Mouse (Mus musculus) midbrain, embryonic 11.5 days (tissue): Measurements from ENCODE around the gene Akap5. TPM values are rescaled to one million over a fixed set of nuclear protein-coding genes. Genes with fewer than 3 reads are reported as not detected.

ENCODE experiments used
- ATAC-seq: fragments of 200-750 bp; cut with Nextera tagmentation; 2 replicates; pipeline ENCODE4 v1.8.0; 2017; ENCODE audit warnings: moderate TSS enrichment, moderate library complexity; ENCODE audit not compliant: low FRiP score
- DNase-seq: peaks from one replicate; pipeline ENCODE4 v3.0.0; 2015; ENCODE audit warnings: low spot score; ENCODE audit errors: missing footprints
- H3K27ac ChIP-seq: fragments of 300-500 bp; sonication (generic); 2 replicates; pipeline ENCODE4 v1.5.1; 2014; ENCODE audit warnings: low read depth, low read length
- H3K27me3 ChIP-seq: fragments of 300-500 bp; sonication (generic); 2 replicates; pipeline ENCODE4 v1.6.1; 2014; ENCODE audit warnings: mild to moderate bottlenecking, low read length, moderate library complexity, mixed read lengths; ENCODE audit not compliant: control insufficient read depth, insufficient read depth
- H3K36me3 ChIP-seq: fragments of 300-500 bp; sonication (generic); 2 replicates; pipeline ENCODE4 v1.6.1; 2014; ENCODE audit warnings: mild to moderate bottlenecking, low read length, moderate library complexity, mixed read lengths; ENCODE audit not compliant: control insufficient read depth, insufficient read depth
- H3K4me1 ChIP-seq: fragments of 300-500 bp; sonication (generic); 2 replicates; pipeline ENCODE4 v1.6.1; 2014; ENCODE audit warnings: low read length; ENCODE audit not compliant: control insufficient read depth, insufficient read depth
- H3K4me2 ChIP-seq: fragments of 300-500 bp; sonication (generic); 2 replicates; pipeline ENCODE4 v1.6.1; 2014; ENCODE audit warnings: mild to moderate bottlenecking, moderate library complexity
- H3K4me3 ChIP-seq: fragments of 300-500 bp; sonication (generic); 2 replicates; pipeline ENCODE4 v1.5.1; 2014; ENCODE audit warnings: low read depth, low read length
- H3K9ac ChIP-seq: fragments of 300-500 bp; sonication (generic); 2 replicates; pipeline ENCODE4 v1.6.1; 2014; ENCODE audit warnings: low read length
- H3K9me3 ChIP-seq: fragments of 300-500 bp; sonication (generic); 2 replicates; pipeline ENCODE4 v1.6.1; 2016; ENCODE audit warnings: low read length; ENCODE audit not compliant: control insufficient read depth
- WGBS: fragments of 180-500 bp; shearing (Covaris S2); extraction: QIAGEN DNeasy Blood & Tissue Kit; methylation state at CpG from one replicate; pipeline ENCODE4 v1.1.7; 2014; 5-methylcytosine and 5-hydroxymethylcytosine counted together
- polyA plus RNA-seq: library from polyadenylated mRNA; unstranded; fragments of >200 nt; fragmentation: Nextera tagmentation; extraction: Ambion mirVana; gene quantifications from 2 replicates; pipeline ENCODE4 v1.2.1, GENCODE M21; 2014

The Akap5 gene
- polyA plus RNA-seq, 1 experiment from 2014 or later = 4.1 TPM

- Histone ChIP-seq H3K9ac (no peak overlapping the region), H3K9me3 (no peaks in the 10 kb centered on the region), H3K27me3 (no peaks in the 10 kb centered on the region), H3K27ac (no peak overlapping the region), H3K4me2 (no peak overlapping the region), H3K4me1 (no peaks in the 10 kb centered on the region), H3K4me3 (no peak overlapping the region), H3K36me3 (no peaks in the 10 kb centered on the region)
- DNase-seq (no peak), ATAC-seq (no peak)
- WGBS = 44% methylated on average over 1 of the region's 1 CpGs
These were observed 36.2 kb downstream of the Akap5 start for GRCm38 (mm10) chr12:76360868-76361267.

- Histone ChIP-seq H3K27ac (no peak overlapping the region), H3K36me3 (no peaks in the 10 kb centered on the region), H3K9ac (no peak overlapping the region), H3K9me3 (no peaks in the 10 kb centered on the region), H3K4me3 (no peak overlapping the region), H3K4me1 (no peaks in the 10 kb centered on the region), H3K27me3 (no peaks in the 10 kb centered on the region), H3K4me2 (no peak overlapping the region)
- ATAC-seq = no peak
- 73% methylated on average over 9 of the region's 9 CpGs for WGBS
- peak; percentile 79 for DNase-seq
These were observed 37.0 kb downstream of the Akap5 start for GRCm38 (mm10) chr12:76361405-76362302.

- Histone ChIP-seq H3K4me3 (no peak overlapping the region), H3K4me1 (peaks cover 3% of the 10 kb centered on the region; the same call in 1 of the 2 replicates), H3K9ac (no peak overlapping the region), H3K36me3 (no peaks in the 10 kb centered on the region), H3K4me2 (no peak overlapping the region), H3K9me3 (no peaks in the 10 kb centered on the region), H3K27me3 (no peaks in the 10 kb centered on the region), H3K27ac (no peak overlapping the region)
- DNase-seq = no peak
- 88% methylated on average over 9 of the region's 9 CpGs for WGBS
- ATAC-seq = no peak
These were observed 37.6 kb downstream of the Akap5 start for GRCm38 (mm10) chr12:76362303-76362676.

- ATAC-seq = no peak
- Histone ChIP-seq H3K27ac (no peak overlapping the region), H3K9me3 (no peaks in the 10 kb centered on the region), H3K4me1 (peaks cover 14% of the 10 kb centered on the region), H3K4me3 (no peak overlapping the region), H3K27me3 (no peaks in the 10 kb centered on the region), H3K9ac (no peak overlapping the region), H3K4me2 (no peak overlapping the region), H3K36me3 (no peaks in the 10 kb centered on the region)
- DNase-seq = peak; percentile 67
- WGBS = 85% methylated on average over 3 of the region's 3 CpGs
These were observed 41.6 kb downstream of the Akap5 start for GRCm38 (mm10) chr12:76366276-76366675.

- Histone ChIP-seq H3K4me3 (peak overlapping the region; percentile 15; the same call in 1 of the 2 replicates), H3K4me1 (peaks cover 23% of the 10 kb centered on the region), H3K4me2 (peak overlapping the region; percentile 78), H3K9me3 (no peaks in the 10 kb centered on the region), H3K27me3 (no peaks in the 10 kb centered on the region), H3K9ac (peak overlapping the region; percentile 26), H3K27ac (no peak overlapping the region), H3K36me3 (no peaks in the 10 kb centered on the region)
- WGBS = 33% methylated on average over 14 of the region's 14 CpGs
- no peak for ATAC-seq
- peak; percentile 89 for DNase-seq
These were observed 42.7 kb downstream of the Akap5 start for GRCm38 (mm10) chr12:76367096-76367995.

- Histone ChIP-seq H3K27me3 (no peaks in the 10 kb centered on the region), H3K36me3 (no peaks in the 10 kb centered on the region), H3K9ac (peak overlapping the region; percentile 99), H3K4me2 (peak overlapping the region; percentile 78), H3K9me3 (no peaks in the 10 kb centered on the region), H3K27ac (0 out of 2 replicates have a peak overlapping the region, but pooled peaks have one; percentile 96), H3K4me3 (peak overlapping the region; percentile 76), H3K4me1 (peaks cover 25% of the 10 kb centered on the region)
- peak; percentile 85 for DNase-seq
- WGBS = 5% methylated on average over 9 of the region's 9 CpGs
- no peak for ATAC-seq
These were observed 43.6 kb downstream of the Akap5 start for GRCm38 (mm10) chr12:76368201-76368789.

- Histone ChIP-seq H3K4me1 (peaks cover 25% of the 10 kb centered on the region), H3K9ac (peak overlapping the region; percentile 99), H3K4me3 (peak overlapping the region; percentile 76), H3K9me3 (no peaks in the 10 kb centered on the region), H3K4me2 (peak overlapping the region; percentile 78), H3K27me3 (no peaks in the 10 kb centered on the region), H3K27ac (peak overlapping the region; percentile 96), H3K36me3 (no peaks in the 10 kb centered on the region)
- DNase-seq (no peak), ATAC-seq (peak; percentile 49; the same call in 1 of the 2 replicates)
- under 1% methylated on average over 26 of the region's 26 CpGs for WGBS
These were observed 44.1 kb downstream of the Akap5 start for GRCm38 (mm10) chr12:76368790-76369205.

- Histone ChIP-seq H3K36me3 (no peaks in the 10 kb centered on the region), H3K27me3 (no peaks in the 10 kb centered on the region), H3K4me3 (peak within 1 kb of the TSS; percentile 76), H3K4me2 (peak within 1 kb of the TSS; percentile 78), H3K4me1 (peaks cover 25% of the 10 kb centered on the region), H3K9me3 (no peaks in the 10 kb centered on the region), H3K27ac (peak within 1 kb of the TSS; percentile 96), H3K9ac (peak within 1 kb of the TSS; percentile 99)
- peak; percentile 98 for DNase-seq
- WGBS = under 1% methylated on average over 77 of the region's 96 CpGs
- ATAC-seq = peak; percentile 83
These were observed 44.7 kb downstream of the Akap5 start, which contains the start of gene Zbtb25 for GRCm38 (mm10) chr12:76369206-76369977. Gene Zbtb25 (minus strand): TSS chr12:76369602.
